Mouse (Mus musculus) liver, embryonic 14.5 days (tissue): ENCODE measurements at regions not wholly inside any gene's neighbourhood (a gene's known extent, or its start where the extent isn't known, plus 50 kb on each side); places are given as distances from the start of the nearest gene placed in this dataset.
"Not testable (repeated sequence)": the region's sequence is repeated elsewhere in the genome, so short reads cannot be mapped to it uniquely, and the experiment has no call there.

Source experiments
- ATAC-seq: fragments of 200-750 bp; cut with Nextera tagmentation; 2 replicates; pipeline ENCODE4 v1.8.0; 2017; ENCODE audit warnings: moderate number of reproducible peaks, mild to moderate bottlenecking, moderate library complexity; ENCODE audit not compliant: insufficient read depth
- DNase-seq, 3 experiments: peaks; one replicate each; pipeline ENCODE4 v3.0.0-alpha.2; 2012 to 2013; ENCODE audit warnings: low read depth in 3 of 3, low spot score in 3 of 3
- H3K27ac ChIP-seq: fragments of 300-500 bp; sonication (generic); 2 replicates; pipeline ENCODE4 v1.5.1; 2014; ENCODE audit warnings: moderate library complexity, mild to moderate bottlenecking, control low read depth, inconsistent platforms
- H3K27me3 ChIP-seq: fragments of 300-500 bp; sonication (generic); 2 replicates; pipeline ENCODE4 v1.6.1; 2014; ENCODE audit warnings: mild to moderate bottlenecking, low read length, moderate library complexity; ENCODE audit not compliant: control insufficient read depth, insufficient read depth
- H3K36me3 ChIP-seq: fragments of 300-500 bp; sonication (generic); replicated peaks from 2 replicates; pipeline ENCODE4 v1.6.1; 2014; ENCODE audit warnings: low read depth; ENCODE audit not compliant: control insufficient read depth, insufficient read depth
- H3K4me1 ChIP-seq, 2 experiments: fragments of 200-500 bp in 1 of 2; fragments of 300-500 bp in 1 of 2; sonication (generic) in 1 of 2; replicated peaks; 2 replicates each; pipeline ENCODE4 v1.6.1; 2012 to 2014; ENCODE audit warnings: antibody characterized with exemption in 1 of 2, inconsistent platforms in 1 of 2, low read length in 1 of 2; ENCODE audit not compliant: control insufficient read depth in 2 of 2, insufficient read depth in 2 of 2
- H3K4me2 ChIP-seq: fragments of 300-500 bp; sonication (generic); 2 replicates; pipeline ENCODE4 v1.6.1; 2014; ENCODE audit warnings: low read depth, mild to moderate bottlenecking, control low read depth, moderate library complexity
- H3K4me3 ChIP-seq, 2 experiments: fragments of 200-500 bp in 1 of 2; fragments of 300-500 bp in 1 of 2; sonication (generic) in 1 of 2; 2 replicates each; pipeline ENCODE4 v1.5.1; 2012 to 2014; ENCODE audit warnings: low read depth in 2 of 2, low read length in 2 of 2, mild to moderate bottlenecking in 2 of 2, control low read depth in 1 of 2, inconsistent platforms in 1 of 2, moderate library complexity in 1 of 2; ENCODE audit not compliant: insufficient read depth in 1 of 2
- H3K9ac ChIP-seq: fragments of 300-500 bp; sonication (generic); replicated peaks from 2 replicates; pipeline ENCODE4 v1.6.1; 2014; ENCODE audit warnings: mild to moderate bottlenecking, control low read depth, moderate library complexity
- H3K9me3 ChIP-seq: fragments of 300-500 bp; sonication (generic); 2 replicates; pipeline ENCODE4 v1.6.1; 2016; ENCODE audit warnings: low read length, mixed read lengths; ENCODE audit not compliant: control insufficient read depth
- CTCF ChIP-seq: IDR thresholded peaks from 2 replicates; pipeline ENCODE4 v1.5.1; 2016; ENCODE audit warnings: antibody characterized with exemption, low read depth, control low read depth
- EP300 ChIP-seq: IDR thresholded peaks from 2 replicates; pipeline ENCODE4 v1.6.1; 2016; ENCODE audit warnings: antibody characterized with exemption, low read depth
- WGBS: fragments of 180-500 bp; shearing (Covaris S2); extraction: QIAGEN DNeasy Blood & Tissue Kit; methylation state at CpG from one replicate; pipeline ENCODE4 v1.1.7; 2014; ENCODE audit not compliant: insufficient replicate concordance; 5-methylcytosine and 5-hydroxymethylcytosine counted together

DNA sequence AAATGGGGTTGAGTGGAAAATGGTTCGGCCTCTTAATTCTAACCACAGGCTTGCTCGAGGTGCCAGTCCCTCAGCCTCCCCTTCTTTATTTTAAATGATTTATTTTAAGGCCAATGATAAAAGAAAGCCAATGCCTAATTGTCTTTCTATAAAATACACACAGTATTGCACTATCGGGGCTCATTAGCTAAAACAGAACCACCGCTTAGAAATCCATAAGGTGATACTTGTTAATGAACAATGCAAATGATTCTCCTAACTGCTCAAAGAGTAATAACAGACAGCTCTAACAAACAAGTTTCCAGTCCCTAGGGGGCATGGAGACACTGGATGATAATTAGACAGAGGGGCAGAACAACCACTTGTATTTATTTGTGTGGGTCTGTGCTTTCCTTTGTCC lies 58.8 kb downstream of the Emx2 start:
- Histone ChIP-seq H3K9ac (no peak overlapping the region), H3K27ac (no peak overlapping the region), H3K4me3 (no peak overlapping the region), H3K27me3 (no peaks in the 10 kb centered on the region), H3K4me2 (no peak overlapping the region), H3K4me1 (no peaks in the 10 kb centered on the region), H3K9me3 (no peaks in the 10 kb centered on the region), H3K36me3 (no peaks in the 10 kb centered on the region)
- DNase-seq (no peak), ATAC-seq (no peak)
- WGBS = 64% methylated on average over 4 of the region's 4 CpGs
- TF ChIP-seq EP300 (no peak), CTCF (no peak)

DNA sequence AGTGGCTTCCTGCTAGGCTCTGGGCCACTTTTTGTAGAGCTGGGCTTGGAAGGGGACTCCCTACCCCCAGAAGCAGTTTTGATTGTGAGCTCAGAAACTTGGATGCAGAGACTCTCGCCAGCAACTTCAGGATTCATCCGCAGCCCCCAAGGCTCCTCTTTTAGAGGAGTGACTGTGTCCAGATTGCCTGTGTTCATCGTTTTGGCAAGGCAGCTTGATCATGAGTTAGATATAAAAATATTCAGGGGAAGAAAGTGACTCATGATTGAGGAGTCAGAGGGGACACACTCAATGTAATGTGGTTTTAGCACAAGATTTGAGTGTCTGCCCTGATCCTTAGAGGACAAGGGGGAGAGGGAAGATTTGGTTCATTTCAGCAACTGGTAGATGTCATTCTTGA lies 61.0 kb downstream of the Emx2 start:
- no peaks in the 10 kb centered on the region for H3K4me1 ChIP-seq
- 49% methylated on average over 3 of the region's 3 CpGs for WGBS
- no peaks in the 10 kb centered on the region for H3K36me3 ChIP-seq
- TF ChIP-seq EP300 (no peak), CTCF (no peak)
- DNase-seq = no peak
- ATAC-seq = no peak
- no peak overlapping the region for H3K27ac ChIP-seq
- H3K9me3 ChIP-seq = no peaks in the 10 kb centered on the region
- no peak overlapping the region for H3K9ac ChIP-seq
- H3K4me2 ChIP-seq = no peak overlapping the region
- H3K27me3 ChIP-seq = no peaks in the 10 kb centered on the region
- H3K4me3 ChIP-seq = no peak overlapping the region

DNA sequence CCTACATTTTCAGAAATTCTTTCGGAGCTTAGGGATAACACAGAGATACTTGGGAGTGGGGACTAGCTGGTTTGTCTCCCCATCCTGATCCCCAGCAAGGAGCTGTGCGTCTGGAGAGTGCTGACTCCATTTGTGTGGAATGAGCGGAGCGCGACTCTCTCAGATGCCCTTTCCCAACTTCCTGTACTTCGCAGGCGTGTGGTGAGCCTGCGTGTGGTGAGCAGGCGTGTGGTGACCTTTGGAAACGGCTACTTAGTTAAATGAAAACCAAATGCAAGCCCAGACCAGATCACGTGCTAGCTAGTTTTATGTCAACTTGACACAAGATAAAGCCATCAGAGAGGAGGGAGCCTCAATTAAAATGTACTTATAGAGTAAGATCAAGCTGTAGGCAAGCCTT lies 64.0 kb downstream of the Emx2 start:
- TF ChIP-seq CTCF (no peak), EP300 (no peak)
- no peak overlapping the region for H3K9ac ChIP-seq
- no peak for ATAC-seq
- H3K4me1 ChIP-seq = no peaks in the 10 kb centered on the region
- no peaks in the 10 kb centered on the region for H3K9me3 ChIP-seq
- WGBS = 53% methylated on average over 11 of the region's 11 CpGs
- no peaks in the 10 kb centered on the region for H3K27me3 ChIP-seq
- no peaks in the 10 kb centered on the region for H3K36me3 ChIP-seq
- no peak overlapping the region for H3K4me3 ChIP-seq
- H3K4me2 ChIP-seq = no peak overlapping the region
- no peak overlapping the region for H3K27ac ChIP-seq
- no peak for DNase-seq

DNA sequence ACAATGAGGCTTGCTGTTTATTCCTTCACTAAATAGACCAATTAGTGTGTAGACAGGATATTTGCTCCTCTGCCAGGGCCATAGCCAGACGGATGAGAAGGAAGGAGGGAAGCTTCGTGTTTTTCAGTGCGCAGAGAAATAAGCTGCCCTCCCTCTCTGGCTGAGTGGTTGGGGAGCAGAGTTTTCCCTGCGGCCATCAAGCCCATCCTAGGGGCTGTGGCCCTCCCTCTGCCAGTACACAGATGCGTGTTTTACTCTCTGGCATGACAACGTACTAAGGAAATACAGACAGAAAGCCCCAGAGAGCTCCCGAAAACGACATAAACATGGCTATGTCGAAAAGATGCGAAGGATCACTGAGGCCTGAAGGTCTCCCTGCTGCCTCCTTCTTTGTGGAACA lies 65.2 kb downstream of the Emx2 start:
- Histone ChIP-seq H3K27ac (no peak overlapping the region), H3K9ac (no peak overlapping the region), H3K4me3 (no peak overlapping the region), H3K27me3 (no peaks in the 10 kb centered on the region), H3K36me3 (no peaks in the 10 kb centered on the region), H3K4me2 (no peak overlapping the region), H3K9me3 (no peaks in the 10 kb centered on the region), H3K4me1 (no peaks in the 10 kb centered on the region)
- TF ChIP-seq EP300 (no peak), CTCF (no peak)
- 60% methylated on average over 10 of the region's 10 CpGs for WGBS
- no peak for DNase-seq
- ATAC-seq = no peak

DNA sequence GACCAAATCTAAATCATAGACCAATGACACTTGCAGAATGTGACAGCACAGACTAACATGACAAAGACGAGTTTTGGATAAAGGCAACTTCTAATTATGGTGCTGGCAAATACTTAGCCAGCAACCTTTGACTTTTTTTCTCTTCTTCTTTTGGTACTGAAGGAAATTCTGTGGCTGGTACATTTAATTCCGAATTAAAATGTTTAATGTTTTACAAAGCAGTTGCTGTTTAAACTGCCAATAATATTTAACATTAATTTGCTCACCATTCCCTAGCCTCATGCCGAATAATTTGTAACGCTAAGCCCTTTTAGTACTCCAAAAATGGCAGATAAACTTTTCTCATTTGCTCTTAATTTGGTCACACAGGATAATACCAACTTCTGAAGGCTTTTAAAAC lies 105.9 kb downstream of the Emx2 start:
- Histone ChIP-seq H3K36me3 (no peaks in the 10 kb centered on the region), H3K9me3 (no peaks in the 10 kb centered on the region), H3K9ac (no peak overlapping the region), H3K4me2 (no peak overlapping the region), H3K27me3 (no peaks in the 10 kb centered on the region), H3K27ac (no peak overlapping the region), H3K4me3 (no peak overlapping the region), H3K4me1 (no peaks in the 10 kb centered on the region)
- DNase-seq (no peak), ATAC-seq (no peak)
- TF ChIP-seq CTCF (no peak), EP300 (no peak)
- WGBS = 52% methylated on average over 4 of the region's 4 CpGs

DNA sequence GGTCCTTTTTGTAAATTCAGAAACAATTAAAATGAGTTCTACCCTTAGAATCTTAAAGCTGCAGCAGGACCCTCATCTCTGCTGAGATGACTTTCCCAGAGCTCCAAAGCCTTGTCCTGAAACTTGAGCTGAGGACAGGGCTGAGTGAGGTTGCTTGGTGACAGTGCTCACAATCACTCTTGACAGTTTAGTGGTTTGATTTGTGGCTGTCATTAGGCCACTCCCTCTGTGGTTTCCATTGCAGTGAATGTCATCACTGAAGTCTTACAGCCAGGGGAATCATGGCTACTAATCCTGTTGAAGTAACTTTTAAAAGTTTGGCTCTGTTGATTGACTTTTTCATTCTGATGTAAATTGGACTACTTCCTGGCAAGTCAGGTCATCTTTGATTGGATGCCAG lies 110.7 kb downstream of the Emx2 start:
- ATAC-seq = no peak
- no peak overlapping the region for H3K27ac ChIP-seq
- H3K4me3 ChIP-seq = no peak overlapping the region
- no peak overlapping the region for H3K9ac ChIP-seq
- H3K36me3 ChIP-seq = no peaks in the 10 kb centered on the region
- no peak for DNase-seq
- H3K9me3 ChIP-seq = no peaks in the 10 kb centered on the region
- no peak for TF ChIP-seq EP300
- no peak for TF ChIP-seq CTCF
- no peaks in the 10 kb centered on the region for H3K27me3 ChIP-seq
- no peak overlapping the region for H3K4me2 ChIP-seq
- H3K4me1 ChIP-seq = no peaks in the 10 kb centered on the region

DNA sequence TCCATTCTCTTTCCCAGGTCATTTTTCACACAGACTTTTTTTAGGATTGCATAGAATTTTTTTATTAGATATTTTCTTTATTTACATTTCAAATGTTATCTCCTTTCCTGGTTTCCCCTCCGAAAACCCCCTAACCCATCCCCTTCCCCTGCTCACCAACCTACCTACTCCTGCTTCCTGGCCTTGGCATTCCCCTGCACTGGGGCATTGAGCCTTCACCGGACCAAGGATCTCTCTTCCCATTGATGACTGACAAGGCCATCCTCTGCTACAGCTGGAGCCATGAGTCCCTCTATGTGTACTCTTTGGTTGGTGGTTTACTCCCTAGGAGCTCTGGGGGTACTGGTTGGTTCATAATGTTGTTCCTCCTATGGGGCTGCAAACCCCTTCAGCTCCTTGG lies 111.4 kb downstream of the Emx2 start:
- not testable (repeated sequence) for H3K4me1 ChIP-seq, H3K4me2 ChIP-seq, H3K36me3 ChIP-seq, ATAC-seq, H3K9ac ChIP-seq, H3K4me3 ChIP-seq, H3K9me3 ChIP-seq, H3K27me3 ChIP-seq, DNase-seq, H3K27ac ChIP-seq
- 45% methylated on average over 2 of the region's 2 CpGs for WGBS
